Mouse (Mus musculus): ENCODE results near the gene Dennd1b.

DNA sequence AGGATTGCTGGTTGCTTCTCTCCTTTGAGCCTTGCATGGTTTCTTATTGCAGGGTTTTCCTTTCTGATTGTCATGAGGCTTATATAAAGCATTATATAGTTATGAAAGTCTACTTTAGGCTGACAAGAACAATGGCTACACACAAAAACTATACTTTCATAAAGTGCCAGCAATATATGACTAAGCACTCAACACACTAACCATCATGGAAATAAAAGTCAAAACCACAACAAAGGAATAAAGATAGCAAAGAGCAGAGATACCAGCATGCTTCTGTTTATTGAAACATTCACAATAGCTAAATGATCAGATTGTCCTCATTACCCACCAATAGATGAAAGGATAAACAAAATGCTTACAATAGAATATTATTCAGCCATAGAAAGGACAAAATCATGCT lies 11.1 kb upstream of the Dennd1b start:
- TF ChIP-seq CTCF (IDR thresholded peaks at IDR 0.05; ENCODE audit: borderline replicate concordance, insufficient read depth, low read depth, low read length) = no peak
- no peak for TF ChIP-seq POLR2A (IDR thresholded peaks at IDR 0.05; ENCODE audit: borderline replicate concordance, insufficient read depth, low read length)
